Mouse (Mus musculus): ENCODE measurements at regions not wholly inside any gene's neighbourhood (a gene's known extent, or its start where the extent isn't known, plus 50 kb on each side); places are given as distances from the start of the nearest gene placed in this dataset.
A peak's percentile ranks its signal among the peaks of the same experiment; 100 is the strongest.
"Not testable (repeated sequence)": the region's sequence is repeated elsewhere in the genome, so short reads cannot be mapped to it uniquely, and the experiment has no call there.

DNA sequence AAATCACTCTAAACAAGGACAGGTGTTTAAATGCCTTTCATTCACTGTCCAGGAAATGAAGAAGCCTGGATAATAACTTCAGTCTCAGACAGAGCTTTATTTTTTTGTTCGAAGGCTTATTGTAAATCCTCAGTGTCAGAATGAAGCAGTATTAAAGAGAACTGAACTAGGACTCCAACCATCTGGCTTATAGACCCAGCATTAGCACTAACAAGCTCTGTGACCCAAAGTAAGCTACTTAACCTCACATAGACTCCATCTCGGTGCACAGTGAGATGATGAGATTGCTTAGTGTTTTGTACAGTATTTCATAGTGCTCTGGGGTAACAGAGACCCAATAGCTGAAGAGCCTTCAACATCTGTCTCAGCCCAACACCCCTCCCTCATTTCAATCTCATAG lies 738.2 kb upstream of the Map3k7 start:
- DNase-seq (ENCODE audit: low spot score in 2 of 2), result no peak

DNA sequence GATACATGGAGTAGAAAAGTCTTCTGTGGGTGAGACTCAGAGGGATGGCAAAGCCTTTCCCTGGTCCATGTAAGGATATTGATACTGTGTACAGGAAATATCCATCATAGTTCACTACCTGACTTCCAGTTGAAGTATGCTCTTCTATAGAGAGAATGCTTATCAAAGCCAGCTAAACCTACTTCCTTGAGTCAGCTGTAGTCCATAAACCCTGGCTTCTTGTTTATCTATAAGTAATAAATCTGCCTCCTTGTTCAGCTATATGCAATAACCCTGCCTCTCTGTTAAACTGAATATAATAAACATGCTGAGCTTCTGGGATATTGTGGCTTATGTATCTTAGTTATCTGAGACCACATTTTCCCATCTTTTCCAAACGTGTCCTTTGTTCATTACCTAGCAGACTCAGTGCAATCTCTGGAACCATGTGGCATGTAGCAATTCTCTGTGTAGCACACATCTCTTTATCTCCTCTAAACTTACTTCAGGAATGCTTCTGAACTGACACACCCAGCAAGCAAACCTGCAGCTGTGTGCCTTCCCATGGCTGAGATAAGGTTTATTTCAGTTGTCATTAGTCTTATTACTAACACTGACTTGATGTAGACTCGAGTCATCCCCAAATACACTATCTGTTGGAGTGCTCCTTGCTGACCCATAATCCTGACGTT lies 694.9 kb upstream of the Map3k7 start:
- no peak for DNase-seq (ENCODE audit: low spot score in 2 of 2)

DNA sequence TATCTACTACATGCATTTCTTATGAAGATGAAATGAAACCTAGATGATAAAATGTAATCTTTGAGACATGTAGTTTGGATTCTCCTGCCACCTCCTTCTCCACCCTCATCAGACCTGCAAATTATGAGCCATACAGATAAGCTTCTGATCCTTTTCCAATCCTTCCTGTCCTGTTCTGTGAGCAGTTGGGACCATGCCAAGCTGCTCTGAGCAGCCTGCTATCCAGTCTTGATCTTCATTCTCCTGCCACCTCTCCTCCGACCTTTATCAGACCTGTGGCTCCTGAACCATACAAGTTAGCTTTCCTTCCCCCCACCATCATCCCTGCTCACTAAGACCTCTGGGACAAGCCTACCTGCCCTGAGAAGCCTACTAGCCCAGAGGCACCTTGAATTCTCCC lies 689.8 kb upstream of the Map3k7 start:
- no peak for DNase-seq (ENCODE audit: low spot score in 2 of 2)

DNA sequence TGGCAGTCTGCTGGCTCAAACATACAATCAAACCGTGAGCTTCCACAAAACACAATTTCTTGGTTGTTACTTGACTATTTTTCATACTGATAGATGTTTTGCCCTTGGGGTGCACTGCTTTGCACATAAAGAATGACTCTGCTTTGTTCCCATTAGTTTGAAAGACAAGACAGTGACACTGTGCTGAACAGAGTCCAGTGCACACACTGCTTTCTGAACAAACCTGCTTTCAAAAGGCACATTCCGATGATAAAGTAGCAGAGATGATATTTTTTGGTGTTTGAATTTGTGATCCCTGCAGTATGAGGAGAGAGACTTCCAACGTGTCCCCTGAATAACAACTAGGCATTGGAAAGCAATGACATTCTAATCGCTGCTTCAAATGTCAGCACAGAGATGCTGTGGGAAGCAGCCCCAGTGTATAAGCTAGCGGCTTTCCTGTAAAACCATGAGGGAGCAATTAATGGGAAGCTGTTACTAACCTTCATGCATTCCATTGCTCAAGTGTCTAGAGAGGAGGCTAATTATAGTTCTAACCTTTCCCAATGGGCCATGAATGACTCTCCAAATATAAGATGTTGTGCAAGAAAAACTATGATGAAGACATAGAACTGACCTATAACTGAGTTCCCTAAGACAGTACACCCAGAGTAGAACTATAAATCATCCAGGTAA lies 673.5 kb upstream of the Map3k7 start:
- DNase-seq (ENCODE audit: low spot score in 2 of 2), result no peak

DNA sequence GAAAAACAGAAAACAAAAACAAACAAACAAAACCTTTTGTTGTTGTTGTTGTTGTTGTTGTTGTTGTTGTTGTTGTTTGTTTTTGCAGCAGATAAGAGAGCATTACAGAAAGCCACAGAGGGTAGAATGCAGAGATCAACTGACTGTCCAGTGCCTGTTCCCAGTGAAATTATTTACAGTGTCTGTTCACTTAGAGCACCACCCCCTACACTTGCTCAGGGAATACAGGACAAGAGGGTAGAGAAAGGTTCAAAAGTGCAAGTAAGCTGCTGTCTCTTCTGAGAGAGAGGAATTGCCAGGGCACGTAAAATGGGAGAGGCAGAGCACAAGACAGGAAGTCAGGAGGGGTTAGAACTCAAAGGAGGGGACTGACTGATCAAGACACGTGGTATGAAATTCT lies 670.1 kb upstream of the Map3k7 start:
- DNase-seq (ENCODE audit: low spot score in 2 of 2), result no peak

DNA sequence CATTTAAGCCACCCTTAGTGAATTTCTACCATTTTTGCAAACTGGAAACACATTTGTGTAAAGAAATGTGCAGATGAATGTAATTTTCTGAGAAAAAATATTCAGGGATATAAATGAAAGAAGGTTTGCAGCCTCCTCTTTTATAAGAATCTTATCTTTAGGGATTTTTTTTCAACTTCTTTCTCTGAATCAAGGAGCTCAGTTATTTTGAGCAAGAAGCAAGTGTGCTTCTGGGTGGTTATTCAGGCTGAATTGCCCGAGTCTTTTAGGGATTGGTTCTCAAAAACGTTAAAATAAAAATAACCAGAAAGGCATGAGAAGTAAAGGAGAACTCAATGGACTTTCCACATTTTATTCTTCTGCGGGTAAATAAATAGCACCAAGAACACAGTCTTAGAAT lies 666.0 kb upstream of the Map3k7 start:
- no peak for DNase-seq (ENCODE audit: low spot score in 2 of 2)

DNA sequence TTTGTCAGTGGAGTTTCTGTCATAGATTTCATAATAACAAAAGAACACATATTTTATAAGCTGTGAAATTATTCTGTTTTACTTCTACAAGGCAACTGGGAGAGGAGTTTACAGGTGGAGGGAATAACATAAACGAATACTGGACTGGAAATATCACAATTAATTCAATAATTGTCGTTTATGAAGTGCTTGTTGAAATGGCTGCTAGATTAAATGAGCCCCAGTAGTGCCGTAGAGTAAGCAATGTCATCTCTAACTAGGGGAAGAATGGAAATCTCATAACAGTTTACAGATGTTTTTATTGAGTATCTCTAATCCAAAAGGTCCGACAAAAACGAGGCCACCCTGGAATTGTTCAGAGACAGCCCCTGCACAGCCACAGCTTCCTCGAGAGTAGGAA lies 644.6 kb upstream of the Map3k7 start:
- no peak for DNase-seq (ENCODE audit: low spot score in 2 of 2)

DNA sequence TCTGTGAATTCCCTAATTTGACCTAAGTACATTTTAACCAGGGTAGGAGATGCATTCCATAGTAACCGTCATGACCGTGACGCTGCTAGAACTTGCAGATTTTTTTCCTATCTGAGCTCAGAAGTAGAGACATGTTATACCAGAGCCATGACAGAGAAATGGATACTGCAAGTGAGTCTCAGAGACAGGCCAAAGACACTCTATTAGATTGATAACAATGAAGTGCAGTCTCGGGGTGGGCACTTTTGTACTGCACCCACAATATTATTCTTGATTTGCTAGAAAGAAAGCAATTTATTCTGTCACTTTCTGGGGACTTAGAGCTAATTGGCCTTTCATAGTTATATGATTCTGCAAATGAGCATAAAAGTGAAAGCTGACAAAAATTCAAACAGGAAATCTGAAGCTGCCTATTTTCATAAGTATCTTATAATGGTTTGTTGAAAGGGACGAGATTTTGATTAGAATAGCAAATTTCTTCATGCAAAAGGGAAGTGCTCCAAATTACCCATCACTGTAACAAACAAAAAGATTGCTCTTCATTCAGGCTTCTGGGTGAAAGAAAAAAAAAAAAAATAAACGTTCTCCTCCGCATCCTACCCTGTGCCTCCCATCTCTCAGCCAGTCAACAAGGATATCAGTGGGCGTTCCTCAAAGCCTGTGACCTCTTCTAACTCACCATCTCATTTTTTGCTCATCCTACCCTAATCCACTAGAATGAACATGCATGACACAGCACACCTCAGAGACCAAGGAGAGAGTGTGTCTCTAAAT lies 643.0 kb upstream of the Map3k7 start:
- no peak for DNase-seq (ENCODE audit: low spot score in 2 of 2)

DNA sequence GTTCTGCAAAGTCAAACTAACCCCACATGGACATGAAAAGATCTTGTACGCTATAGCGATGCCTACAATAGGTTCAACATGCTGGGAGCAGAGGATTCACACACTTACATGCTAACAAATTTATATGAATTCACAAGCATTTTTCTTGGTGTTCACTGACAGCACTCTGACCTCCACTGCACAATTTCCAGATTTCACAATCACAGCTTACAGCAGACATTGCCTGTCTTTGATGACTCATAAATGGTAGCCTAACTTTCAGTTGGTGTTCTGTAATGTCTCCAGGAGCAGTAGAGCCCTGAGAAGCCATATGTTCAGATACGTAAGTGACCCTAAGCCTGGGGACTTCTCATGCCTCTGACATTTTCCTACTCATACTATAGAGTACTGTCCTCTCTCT lies 640.1 kb upstream of the Map3k7 start:
- DNase-seq (ENCODE audit: low spot score in 2 of 2), result no peak

DNA sequence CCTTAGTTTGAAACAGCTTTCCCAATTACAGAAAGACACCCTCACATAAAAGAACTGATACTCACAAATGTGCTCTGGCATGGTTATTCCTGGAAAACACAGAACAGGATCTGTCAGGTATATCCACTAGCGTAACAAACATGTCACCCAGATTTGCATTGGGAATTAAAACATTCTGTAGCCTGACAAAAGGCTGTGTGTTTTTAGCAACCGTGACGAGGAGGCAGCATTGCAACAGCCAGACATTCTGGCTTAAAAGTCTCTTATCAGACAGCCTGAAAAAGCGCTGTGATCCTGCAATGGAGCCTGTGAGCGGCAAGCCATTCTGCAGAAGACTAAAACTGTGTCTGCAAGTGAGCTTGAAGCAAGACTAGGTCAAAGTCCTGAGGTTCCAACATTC lies 635.1 kb upstream of the Map3k7 start:
- DNase-seq (ENCODE audit: low spot score in 2 of 2), result peak; percentile 28 to 34

DNA sequence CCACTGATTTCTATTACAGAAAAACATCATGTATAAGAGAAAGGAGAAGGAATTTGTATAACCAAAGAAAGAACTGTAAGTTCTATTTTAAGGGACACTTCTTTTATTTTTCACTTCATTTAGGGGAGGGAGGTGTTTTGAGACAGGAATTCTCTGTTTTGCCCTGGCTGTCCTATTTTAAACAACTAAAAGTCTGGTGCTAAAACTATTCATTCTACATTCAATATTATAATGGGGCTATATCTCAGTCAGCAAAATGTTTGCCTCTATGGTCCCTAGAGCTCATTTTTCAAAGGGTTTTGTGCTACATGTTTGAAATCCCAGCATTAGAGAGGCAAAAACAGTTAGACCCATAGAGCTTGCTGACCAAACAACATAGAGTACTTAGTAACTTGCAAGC lies 632.8 kb upstream of the Map3k7 start:
- no peak for DNase-seq (ENCODE audit: low spot score in 2 of 2)

DNA sequence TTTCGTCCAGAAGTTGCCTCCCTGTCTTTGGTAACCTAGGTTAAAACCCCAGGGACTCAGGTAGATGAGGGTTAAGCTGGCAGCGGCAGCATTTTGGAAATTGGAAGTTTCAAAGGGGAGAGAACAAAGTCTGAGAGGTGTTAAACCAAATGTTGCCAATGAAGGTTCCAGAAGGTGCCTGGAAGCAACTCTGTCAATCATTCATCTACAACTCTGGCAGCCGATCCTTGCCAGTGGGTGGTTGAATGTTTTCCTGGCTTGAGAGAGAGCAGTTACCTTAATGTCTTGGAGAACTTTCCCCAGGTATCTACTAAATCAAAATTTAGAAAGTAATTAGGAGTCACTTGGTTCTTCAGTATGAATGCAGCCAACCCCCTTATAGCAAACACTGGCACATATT lies 628.2 kb upstream of the Map3k7 start:
- no peak for DNase-seq (ENCODE audit: low spot score in 2 of 2)

DNA sequence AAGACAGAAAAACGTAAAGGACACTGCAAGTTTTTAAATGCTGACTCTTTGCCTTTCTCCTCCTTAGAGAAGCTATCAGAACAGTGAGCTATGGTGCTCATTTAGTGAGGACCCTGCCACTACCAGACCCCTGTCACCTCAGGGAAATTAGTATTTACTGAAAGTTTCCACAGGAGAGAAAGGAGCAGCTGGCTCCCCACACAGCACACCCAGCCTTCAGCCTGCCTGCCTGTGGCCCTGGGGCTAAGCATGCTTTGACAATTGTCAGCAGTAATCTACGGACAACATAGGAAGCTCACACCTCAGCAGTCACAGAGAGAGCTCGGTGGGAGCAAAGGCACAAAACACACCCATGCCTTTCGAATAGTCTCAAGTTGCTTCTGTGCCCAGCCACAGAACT lies 625.9 kb upstream of the Map3k7 start:
- DNase-seq (ENCODE audit: low spot score in 2 of 2), result no peak

DNA sequence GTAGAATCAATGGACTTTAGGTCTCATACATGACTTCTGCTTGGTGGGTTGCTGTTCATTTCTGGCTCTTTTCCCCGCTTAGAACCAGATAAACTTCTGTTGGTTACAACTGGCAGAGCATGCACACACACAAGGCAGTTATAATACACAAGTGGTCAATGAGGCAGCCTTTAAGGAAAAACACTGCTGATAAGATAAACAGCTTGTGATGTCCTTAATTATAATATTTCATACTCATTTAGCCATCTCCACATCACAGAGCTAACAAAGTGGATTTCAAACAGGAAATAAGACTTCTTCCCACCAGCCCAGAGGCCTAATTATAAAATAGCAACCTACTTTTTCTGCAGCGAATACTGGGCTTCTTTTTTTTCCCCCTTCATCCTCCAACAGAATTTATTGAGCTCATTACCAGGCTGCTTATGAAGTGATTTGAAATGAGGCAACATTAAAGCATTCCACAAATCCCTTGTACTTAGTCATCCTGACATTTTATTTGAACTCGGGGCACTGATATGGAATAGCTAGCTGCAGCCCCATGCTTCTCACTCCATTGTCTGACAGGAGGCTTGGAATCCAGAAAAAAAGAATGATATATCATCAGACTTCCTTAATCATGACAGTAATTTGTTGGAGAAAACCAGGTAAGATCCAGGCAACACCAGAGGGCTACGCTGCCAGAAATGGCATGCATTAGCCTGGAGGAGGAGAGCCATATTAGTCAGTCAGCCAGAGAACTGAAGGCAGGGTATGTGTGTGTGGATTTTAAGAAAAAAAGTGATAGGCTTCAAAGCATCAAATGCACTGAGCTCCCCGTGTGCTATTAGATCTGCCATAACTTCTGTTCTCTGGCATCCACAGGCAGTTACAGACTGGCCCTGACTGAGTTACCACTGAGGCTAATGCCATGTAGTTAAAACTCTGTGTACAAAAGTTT lies 620.3 kb upstream of the Map3k7 start:
- DNase-seq (ENCODE audit: low spot score in 2 of 2), result no peak

DNA sequence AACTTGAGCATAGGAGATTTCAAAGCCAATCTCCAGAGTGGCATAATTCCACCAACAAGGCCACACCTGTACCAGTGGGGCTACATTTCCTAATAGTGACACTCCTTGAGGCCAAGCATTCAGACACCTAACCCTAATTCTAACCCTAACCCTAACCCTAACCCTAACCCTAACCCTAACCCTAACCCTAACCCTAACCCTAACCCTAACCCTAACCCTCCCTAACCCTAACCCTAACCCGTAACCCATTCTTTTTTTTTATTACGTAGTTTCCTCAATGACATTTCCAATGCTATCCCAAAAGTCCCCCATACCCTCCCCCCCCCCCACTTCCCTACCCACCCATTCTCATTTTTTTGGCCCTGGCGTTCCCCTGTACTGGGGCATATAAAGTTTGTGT lies 609.9 kb upstream of the Map3k7 start:
- DNase-seq (ENCODE audit: low spot score in 2 of 2), result not testable (repeated sequence)

DNA sequence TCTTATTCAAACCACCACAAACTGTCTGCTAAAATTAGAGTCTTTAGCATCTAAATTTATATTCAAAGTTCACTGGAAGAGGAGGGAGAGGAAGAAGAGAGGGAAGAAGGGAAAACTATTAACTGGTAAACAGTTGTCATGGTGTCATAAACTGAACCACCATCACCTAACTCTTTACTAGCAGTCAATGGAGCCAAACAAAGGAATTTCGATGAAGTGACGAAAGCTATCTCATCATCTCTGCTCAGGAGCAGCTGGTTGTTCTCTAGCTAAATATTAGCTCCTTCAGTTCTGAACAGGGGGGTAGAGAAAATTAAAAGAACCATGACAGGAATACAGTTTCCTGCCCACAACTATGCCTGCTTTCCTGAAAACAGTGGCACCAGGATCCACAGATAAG lies 608.9 kb upstream of the Map3k7 start:
- DNase-seq (ENCODE audit: low spot score in 2 of 2), result no peak

DNA sequence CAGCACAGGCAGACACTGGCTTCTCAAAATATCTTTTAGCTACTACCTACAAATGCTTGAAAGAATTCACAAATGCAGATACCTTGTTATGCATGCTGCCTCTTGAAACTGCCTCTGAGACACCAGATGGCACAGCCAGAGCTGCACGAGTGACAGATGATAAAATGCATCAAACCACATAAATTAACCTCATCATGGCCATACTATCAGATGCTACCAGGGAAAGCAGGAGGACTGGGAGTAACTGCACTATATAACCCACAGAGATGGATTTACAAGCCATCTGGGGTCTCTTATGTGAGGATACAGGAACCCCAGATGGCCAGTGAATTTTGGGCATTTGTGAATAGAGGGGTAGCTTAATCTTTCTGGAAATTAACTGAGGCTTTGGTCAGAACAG lies 597.7 kb upstream of the Map3k7 start:
- DNase-seq (ENCODE audit: low spot score in 2 of 2), result peak; percentile 28 to 34

DNA sequence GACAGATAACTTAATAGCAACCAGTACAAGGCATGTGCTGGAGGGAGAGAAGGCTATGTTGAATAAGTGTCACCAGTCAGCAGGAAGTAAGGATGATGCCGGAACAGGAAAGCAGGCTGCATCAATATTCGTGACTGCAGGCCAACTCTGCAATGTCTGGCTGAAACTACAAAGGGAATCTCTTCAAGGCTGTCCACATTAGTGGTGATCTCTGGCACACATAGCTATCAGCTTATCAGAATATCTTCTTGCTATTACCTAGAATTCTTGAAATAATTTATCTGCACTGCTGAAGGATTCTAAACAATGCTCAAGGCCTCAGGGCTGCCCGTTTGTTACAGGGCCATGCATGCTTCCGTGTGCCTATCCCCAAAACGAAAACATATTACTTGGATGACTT lies 596.9 kb upstream of the Map3k7 start:
- no peak for DNase-seq (ENCODE audit: low spot score in 2 of 2)

DNA sequence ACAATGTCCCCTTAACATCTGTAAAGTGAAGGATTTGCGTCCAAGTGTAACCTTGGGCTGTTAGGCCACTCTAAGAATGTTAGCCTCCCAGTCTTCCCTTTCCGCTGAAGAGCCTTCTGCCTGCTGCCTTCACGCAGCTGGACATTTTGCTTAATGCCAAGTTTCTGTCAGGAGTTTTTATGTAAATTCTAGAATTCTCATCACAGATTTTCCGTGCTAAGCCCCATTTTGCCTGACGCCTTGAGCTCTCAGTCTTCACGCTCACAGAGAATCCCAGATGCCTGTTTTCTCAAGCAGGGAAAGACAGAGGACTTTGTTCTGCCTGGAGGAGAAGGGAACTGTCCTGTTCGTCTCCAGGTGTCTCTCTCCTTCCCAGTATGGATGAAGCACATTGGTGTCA lies 593.8 kb upstream of the Map3k7 start:
- DNase-seq (ENCODE audit: low spot score in 2 of 2), result peak; percentile 29 to 33

DNA sequence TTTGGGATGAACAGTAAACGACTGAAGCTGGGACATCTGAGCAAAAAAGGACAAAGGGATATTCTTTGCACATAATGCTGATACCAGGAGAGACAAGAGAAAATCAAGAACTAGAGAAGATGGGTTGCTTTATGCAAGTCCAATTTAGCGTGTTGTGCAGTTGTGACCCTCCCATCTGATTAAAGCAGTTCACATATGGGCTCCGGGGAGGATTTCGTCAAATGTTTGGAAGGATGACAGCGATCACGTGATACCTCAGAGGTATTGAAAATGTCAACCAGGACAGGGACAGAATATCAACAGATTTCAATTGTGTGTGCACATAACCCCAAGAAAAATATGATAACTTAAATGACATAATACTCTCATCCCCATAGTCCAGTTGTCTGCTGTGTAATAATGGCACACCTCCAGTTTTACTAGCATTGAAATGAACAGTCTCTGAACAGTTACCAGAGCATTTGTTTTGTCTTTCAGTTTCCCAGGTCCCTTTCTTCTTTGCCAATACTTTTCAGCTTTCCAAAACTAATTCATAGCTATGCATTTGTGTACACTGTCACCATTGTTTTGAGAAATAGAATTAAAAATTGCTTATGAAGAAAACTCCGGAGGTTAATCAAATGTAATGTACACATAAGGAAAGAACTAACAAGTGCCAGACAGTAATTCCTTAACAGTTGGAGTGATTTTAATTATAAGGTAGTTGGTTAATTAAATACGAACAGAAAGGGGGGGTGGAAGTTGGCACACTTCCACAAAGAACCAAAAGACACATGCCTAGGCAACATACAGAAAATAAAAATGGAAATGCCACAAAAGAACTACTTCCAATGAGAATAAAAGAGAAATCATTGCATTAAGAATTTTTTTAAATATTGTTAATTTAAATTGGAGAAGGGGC lies 582.6 kb upstream of the Map3k7 start:
- DNase-seq (ENCODE audit: low spot score in 2 of 2), result no peak
